Mouse (Mus musculus): ENCODE results near the gene Rpl36a.

GRCm38 (mm10) chrX:134586447-134586846, 993 bp downstream of the Rpl36a start:
- TF ChIP-seq CTCF (IDR thresholded peaks at IDR 0.05; ENCODE audit: insufficient read depth, low read length): no peak
- TF ChIP-seq POLR2A (IDR thresholded peaks at IDR 0.05; ENCODE audit: borderline replicate concordance, extremely low read depth, low read depth, low read length): no peak

Measured in lung, adult 2 months (tissue).